Mouse (Mus musculus) adrenal gland, postnatal 14 days (tissue): ENCODE measurements around the gene Stk16. TPM values are rescaled to one million over a fixed set of nuclear protein-coding genes. Genes with fewer than 3 reads are reported as not detected.

Experiments
- microRNA-seq, 2 experiments: library from miRNA; unstranded; fragments of <30 nt; microRNA quantifications; one replicate each; pipeline ENCODE4 v1.2.0; 2021
- total RNA-seq: library from RNA; stranded (reverse); gene quantifications from 2 replicates; pipeline ENCODE4 v1.2.3, GENCODE M21; 2021

The Stk16 gene
- total RNA-seq, 1 experiment from 2014 or later, result 104 TPM

Small RNA genes lying within 50 kb of the gene (microRNA-seq; reads per million reads assigned to microRNA genes)
- 0 reads per million in 2 experiments for gene Gm27943

Other genes with a start within 250 kb of the Stk16 start
- gene Nhej1, start 85.6 kb upstream of the Stk16 start, total RNA-seq, result 4.3 and 5.9 TPM in 2 replicates
- gene Slc23a3, start 76.9 kb upstream of the Stk16 start, total RNA-seq, result 0.71 TPM in 1 of 2 replicates, not detected in the other
- 35.0 and 47.1 TPM in 2 replicates for gene Cnppd1, start 68.1 kb upstream of the Stk16 start, total RNA-seq
- 74.1 and 78.4 TPM in 2 replicates for gene Retreg2, start 68.1 kb upstream of the Stk16 start, total RNA-seq
- gene Zfand2b, start 42.2 kb upstream of the Stk16 start, total RNA-seq, result 26.3 and 33.5 TPM in 2 replicates
- gene Abcb6, start 30.4 kb upstream of the Stk16 start, total RNA-seq, result 37.0 and 44.5 TPM in 2 replicates
- gene Ankzf1, start 18.7 kb upstream of the Stk16 start, total RNA-seq, result 14.4 and 19.8 TPM in 2 replicates
- gene Atg9a, start 18.6 kb upstream of the Stk16 start, total RNA-seq, result 36.0 and 36.4 TPM in 2 replicates
- 18.0 and 24.7 TPM in 2 replicates for gene Glb1l, start within 50 bp of the Stk16 start, total RNA-seq
- 42.9 and 53.1 TPM in 2 replicates for gene Tuba4a, start 9.0 kb downstream of the Stk16 start, total RNA-seq
- gene A630095N17Rik, start 21.3 kb downstream of the Stk16 start, total RNA-seq, result not detected in 2 replicates
- 49.3 and 66.8 TPM in 2 replicates for gene Dnajb2, start 25.6 kb downstream of the Stk16 start, total RNA-seq
- gene Ptprn, start 53.7 kb downstream of the Stk16 start, total RNA-seq, result 46.5 and 57.2 TPM in 2 replicates
- 119 and 126 TPM in 2 replicates for gene Resp18, start 67.6 kb downstream of the Stk16 start, total RNA-seq
- 92.5 and 101 TPM in 2 replicates for gene Dnpep, start 107.2 kb downstream of the Stk16 start, total RNA-seq
- gene Des, start 149.5 kb downstream of the Stk16 start, total RNA-seq, result 19.8 and 26.9 TPM in 2 replicates
- 11.0 and 18.3 TPM in 2 replicates for gene Speg, start 164.5 kb downstream of the Stk16 start, total RNA-seq
- 58.8 and 74.2 TPM in 2 replicates for gene Gmppa, start 225.1 kb downstream of the Stk16 start, total RNA-seq
- gene Asic4, start 239.6 kb downstream of the Stk16 start, total RNA-seq, result 3.8 and 4.2 TPM in 2 replicates